Mouse (Mus musculus) urinary bladder, postnatal 36 days (tissue): Measurements from ENCODE around the gene Paqr5.

ENCODE experiments used
- DNase-seq, 2 experiments: peaks; one replicate each; pipeline ENCODE4 v3.0.0; 2022; ENCODE audit warnings: low spot score in 2 of 2, mixed read lengths in 1 of 2

Paqr5 gene

GRCm38 (mm10) chr9:61910526-61911256 lies 116.0 kb downstream of the Paqr5 start:
- DNase-seq = no peak

DNA sequence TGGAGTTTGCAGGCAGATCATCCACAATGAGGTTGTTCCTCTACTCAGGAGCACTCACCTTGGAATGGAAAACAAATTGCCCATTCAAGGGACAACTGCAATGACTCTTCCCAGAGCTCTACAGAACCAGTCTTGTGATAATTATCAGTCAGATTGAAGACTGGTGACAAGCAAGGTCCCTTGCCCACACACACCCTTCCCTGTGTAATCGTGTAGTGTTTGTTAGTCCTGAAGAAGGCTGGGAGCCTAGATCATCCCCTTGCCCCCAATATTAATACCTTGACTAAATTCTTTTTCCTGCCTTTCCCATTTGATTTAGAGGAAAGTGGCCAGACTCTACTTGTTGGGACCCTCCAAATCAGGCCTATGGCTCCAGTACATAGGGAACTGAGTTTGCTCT lies 117.0 kb downstream of the Paqr5 start:
- no peak for DNase-seq

- no peak for DNase-seq
These were observed 117.7 kb downstream of the Paqr5 start for GRCm38 (mm10) chr9:61908832-61909407.

GRCm38 (mm10) chr9:61908341-61908740 lies 118.3 kb downstream of the Paqr5 start:
- DNase-seq = no peak

DNA sequence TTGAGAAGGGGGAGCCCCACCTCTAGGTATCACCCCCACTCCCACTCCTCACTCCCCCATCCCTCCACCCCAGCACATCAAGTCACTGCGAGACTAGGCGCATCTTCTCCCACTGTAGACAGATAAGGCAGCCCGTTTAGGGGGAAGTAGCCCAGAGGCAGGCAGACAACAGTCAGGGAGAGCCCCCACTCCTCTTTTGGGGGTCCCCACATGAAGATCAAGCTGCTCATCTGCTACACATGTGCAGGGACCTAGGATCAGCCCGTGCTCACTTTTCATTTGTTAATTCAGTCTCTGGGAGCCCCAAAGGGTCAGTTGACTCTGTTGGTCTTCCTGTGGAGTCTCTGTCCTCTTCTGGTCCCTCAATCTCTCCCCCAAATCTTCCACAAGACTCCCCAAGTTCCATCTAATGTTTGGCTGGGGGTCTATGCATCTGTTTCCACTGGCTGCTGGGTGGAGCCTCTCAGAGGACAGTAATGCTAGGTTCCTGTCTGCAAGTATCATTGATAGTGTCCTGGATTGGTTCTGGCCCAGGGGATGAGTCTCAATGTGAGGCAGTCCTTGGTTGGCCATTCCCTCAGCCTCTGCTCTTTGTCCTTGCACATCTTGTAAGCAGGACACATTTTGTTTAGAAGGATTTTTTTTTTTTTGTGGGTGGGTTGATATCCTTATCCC lies 118.9 kb downstream of the Paqr5 start:
- no peak for DNase-seq

DNA sequence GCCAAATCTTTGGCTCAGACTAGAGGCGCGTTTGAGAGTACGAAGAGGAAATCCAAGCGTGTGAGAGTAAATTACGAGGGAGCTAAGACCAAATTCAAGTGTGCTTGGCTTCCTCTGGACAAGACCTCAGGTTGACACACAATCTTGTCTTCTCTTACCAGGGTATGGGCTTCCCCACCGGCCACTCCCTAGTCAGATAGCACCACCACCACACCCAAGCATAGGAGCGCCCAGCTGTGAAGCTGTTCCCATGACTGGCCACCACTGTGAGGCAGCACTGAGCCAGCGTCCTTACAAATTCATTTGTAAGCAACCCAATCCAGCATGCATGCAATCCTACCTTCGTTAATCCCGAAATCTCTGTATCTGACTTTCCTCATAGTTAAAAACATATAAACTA lies 119.7 kb downstream of the Paqr5 start:
- peak in 1 of 2 experiments; percentile 42 for DNase-seq

DNA sequence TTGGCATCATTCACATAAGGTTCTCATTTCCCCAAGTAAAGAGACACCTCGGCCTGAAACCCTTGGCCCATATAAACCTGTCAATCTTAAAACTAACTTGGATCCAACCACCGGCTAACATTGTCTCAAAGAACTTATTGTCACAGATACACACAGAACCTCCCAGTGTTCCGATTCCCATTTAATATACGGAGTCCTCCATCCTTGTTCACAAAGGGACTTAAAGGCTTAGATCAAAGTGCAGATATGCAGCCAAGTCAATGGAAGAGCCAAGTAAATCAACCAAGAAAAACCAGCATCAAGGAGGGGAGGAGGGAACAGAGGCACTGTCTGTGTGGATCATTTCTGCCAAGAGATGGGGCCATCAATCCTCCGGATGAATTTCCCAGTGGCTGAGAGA lies 121.1 kb downstream of the Paqr5 start:
- no peak for DNase-seq

GRCm38 (mm10) chr9:61904201-61904600 lies 122.5 kb downstream of the Paqr5 start:
- peak; percentile 32 to 49 for DNase-seq
